Mouse (Mus musculus): ENCODE results near the gene Fkbp10. TPM values are rescaled to one million over a fixed set of nuclear protein-coding genes. Genes with fewer than 3 reads are reported as not detected.

The Fkbp10 gene
- 114 and 119 TPM in 2 replicates for polyA plus RNA-seq (2015; fragmentation: Nextera tagmentation; extraction: Ambion mirVana)

GRCm38 (mm10) chr11:100414914-100415822 lies at the start of gene Fkbp10:
Fkbp10 (plus strand) TSS chr11:100415697.
- no peaks in the 10 kb centered on the region for H3K9me3 ChIP-seq (replicated peaks; ENCODE audit: control insufficient read depth, low read length)
- H3K4me1 ChIP-seq (ENCODE audit: control insufficient read depth, insufficient read depth, low read length), result peaks cover 19% of the 10 kb centered on the region
- H3K27ac ChIP-seq (ENCODE audit: low read length), result peak within 1 kb of the TSS; percentile 93
- peak within 1 kb of the TSS; percentile 68 for H3K4me2 ChIP-seq (ENCODE audit: low read depth, low read length)
- H3K36me3 ChIP-seq (ENCODE audit: control insufficient read depth, insufficient read depth, low read length), result 0 out of 2 replicates have a peak, but pooled peaks cover 5% of the 10 kb centered on the region
- ATAC-seq (ENCODE audit: insufficient read depth, low FRiP score), result peak; percentile 45
- H3K27me3 ChIP-seq (ENCODE audit: control insufficient read depth, insufficient read depth, low read length), result no peaks in the 10 kb centered on the region
- H3K4me3 ChIP-seq (replicated peaks; ENCODE audit: low read length), result peak within 1 kb of the TSS; percentile 82
- under 1% methylated on average over 31 of the region's 31 CpGs for WGBS
- H3K9ac ChIP-seq (ENCODE audit: low read length), result peak within 1 kb of the TSS; percentile 94

GRCm38 (mm10) chr11:100369145-100369544 lies 46.4 kb upstream of the Fkbp10 start:
- no peak overlapping the region for H3K4me2 ChIP-seq (ENCODE audit: low read depth, low read length)
- H3K4me3 ChIP-seq (replicated peaks; ENCODE audit: low read length), result no peak overlapping the region
- no peak for ATAC-seq (ENCODE audit: insufficient read depth, low FRiP score)
- H3K9ac ChIP-seq (ENCODE audit: low read length), result no peak overlapping the region
- no peaks in the 10 kb centered on the region for H3K9me3 ChIP-seq (replicated peaks; ENCODE audit: control insufficient read depth, low read length)
- no peak overlapping the region; the same call in 1 of the 2 replicates for H3K27ac ChIP-seq (ENCODE audit: low read length)
- H3K36me3 ChIP-seq (ENCODE audit: control insufficient read depth, insufficient read depth, low read length), result peaks cover 20% of the 10 kb centered on the region
- H3K27me3 ChIP-seq (ENCODE audit: control insufficient read depth, insufficient read depth, low read length), result no peaks in the 10 kb centered on the region
- H3K4me1 ChIP-seq (ENCODE audit: control insufficient read depth, insufficient read depth, low read length), result no peaks in the 10 kb centered on the region
- 62% methylated on average over 7 of the region's 7 CpGs for WGBS

- Histone ChIP-seq H3K9me3 (replicated peaks; ENCODE audit: control insufficient read depth, low read length) (no peaks in the 10 kb centered on the region), H3K27me3 (ENCODE audit: control insufficient read depth, insufficient read depth, low read length) (no peaks in the 10 kb centered on the region), H3K4me1 (ENCODE audit: control insufficient read depth, insufficient read depth, low read length) (no peaks in the 10 kb centered on the region), H3K36me3 (ENCODE audit: control insufficient read depth, insufficient read depth, low read length) (peaks cover 21% of the 10 kb centered on the region), H3K9ac (ENCODE audit: low read length) (no peak overlapping the region), H3K4me3 (replicated peaks; ENCODE audit: low read length) (no peak overlapping the region), H3K27ac (ENCODE audit: low read length) (no peak overlapping the region), H3K4me2 (ENCODE audit: low read depth, low read length) (no peak overlapping the region)
- 73% methylated on average over 8 of the region's 8 CpGs for WGBS
- ATAC-seq (ENCODE audit: insufficient read depth, low FRiP score), result no peak
These were observed 45.7 kb upstream of the Fkbp10 start for GRCm38 (mm10) chr11:100369822-100370221.

GRCm38 (mm10) chr11:100371981-100372558 lies 43.4 kb upstream of the Fkbp10 start:
- no peaks in the 10 kb centered on the region for H3K27me3 ChIP-seq (ENCODE audit: control insufficient read depth, insufficient read depth, low read length)
- no peak overlapping the region for H3K9ac ChIP-seq (ENCODE audit: low read length)
- H3K27ac ChIP-seq (ENCODE audit: low read length), result no peak overlapping the region
- no peaks in the 10 kb centered on the region for H3K9me3 ChIP-seq (replicated peaks; ENCODE audit: control insufficient read depth, low read length)
- ATAC-seq (ENCODE audit: insufficient read depth, low FRiP score), result no peak
- no peak overlapping the region for H3K4me2 ChIP-seq (ENCODE audit: low read depth, low read length)
- H3K36me3 ChIP-seq (ENCODE audit: control insufficient read depth, insufficient read depth, low read length), result peaks cover 30% of the 10 kb centered on the region
- no peaks in the 10 kb centered on the region for H3K4me1 ChIP-seq (ENCODE audit: control insufficient read depth, insufficient read depth, low read length)
- WGBS, result 79% methylated on average over 7 of the region's 8 CpGs
- H3K4me3 ChIP-seq (replicated peaks; ENCODE audit: low read length), result no peak overlapping the region

GRCm38 (mm10) chr11:100375127-100375526 lies 40.4 kb upstream of the Fkbp10 start:
- no peak for ATAC-seq (ENCODE audit: insufficient read depth, low FRiP score)

GRCm38 (mm10) chr11:100376005-100376404 lies 39.5 kb upstream of the Fkbp10 start:
- Histone ChIP-seq H3K36me3 (ENCODE audit: control insufficient read depth, insufficient read depth, low read length) (peaks cover 35% of the 10 kb centered on the region), H3K4me3 (replicated peaks; ENCODE audit: low read length) (no peak overlapping the region), H3K27ac (ENCODE audit: low read length) (no peak overlapping the region), H3K4me2 (ENCODE audit: low read depth, low read length) (no peak overlapping the region), H3K9ac (ENCODE audit: low read length) (no peak overlapping the region), H3K4me1 (ENCODE audit: control insufficient read depth, insufficient read depth, low read length) (no peaks in the 10 kb centered on the region), H3K9me3 (replicated peaks; ENCODE audit: control insufficient read depth, low read length) (no peaks in the 10 kb centered on the region), H3K27me3 (ENCODE audit: control insufficient read depth, insufficient read depth, low read length) (no peaks in the 10 kb centered on the region)
- 73% methylated on average over 4 of the region's 4 CpGs for WGBS
- no peak for ATAC-seq (ENCODE audit: insufficient read depth, low FRiP score)

More at GRCm38 (mm10) chr11:100375127-100375526, 40.4 kb upstream of the Fkbp10 start:
- Histone ChIP-seq H3K27me3 (ENCODE audit: control insufficient read depth, insufficient read depth, low read length) (no peaks in the 10 kb centered on the region), H3K4me3 (replicated peaks; ENCODE audit: low read length) (no peak overlapping the region), H3K4me2 (ENCODE audit: low read depth, low read length) (no peak overlapping the region), H3K9ac (ENCODE audit: low read length) (no peak overlapping the region), H3K36me3 (ENCODE audit: control insufficient read depth, insufficient read depth, low read length) (peaks cover 30% of the 10 kb centered on the region), H3K9me3 (replicated peaks; ENCODE audit: control insufficient read depth, low read length) (no peaks in the 10 kb centered on the region), H3K27ac (ENCODE audit: low read length) (no peak overlapping the region), H3K4me1 (ENCODE audit: control insufficient read depth, insufficient read depth, low read length) (no peaks in the 10 kb centered on the region)
- 89% methylated on average over 9 of the region's 9 CpGs for WGBS

- no peak for ATAC-seq (ENCODE audit: insufficient read depth, low FRiP score)
- no peak overlapping the region for H3K4me3 ChIP-seq (replicated peaks; ENCODE audit: low read length)
- no peak overlapping the region for H3K9ac ChIP-seq (ENCODE audit: low read length)
- H3K27me3 ChIP-seq (ENCODE audit: control insufficient read depth, insufficient read depth, low read length), result no peaks in the 10 kb centered on the region
- no peak overlapping the region for H3K27ac ChIP-seq (ENCODE audit: low read length)
- peaks cover 38% of the 10 kb centered on the region for H3K36me3 ChIP-seq (ENCODE audit: control insufficient read depth, insufficient read depth, low read length)
- no peaks in the 10 kb centered on the region for H3K4me1 ChIP-seq (ENCODE audit: control insufficient read depth, insufficient read depth, low read length)
- no peak overlapping the region for H3K4me2 ChIP-seq (ENCODE audit: low read depth, low read length)
- no peaks in the 10 kb centered on the region for H3K9me3 ChIP-seq (replicated peaks; ENCODE audit: control insufficient read depth, low read length)
- WGBS, result 91% methylated on average over 21 of the region's 21 CpGs
These were observed 38.6 kb upstream of the Fkbp10 start for GRCm38 (mm10) chr11:100376746-100377389.

- WGBS, result 95% methylated on average over 14 of the region's 14 CpGs
- ATAC-seq (ENCODE audit: insufficient read depth, low FRiP score), result no peak
- Histone ChIP-seq H3K4me1 (ENCODE audit: control insufficient read depth, insufficient read depth, low read length) (no peaks in the 10 kb centered on the region), H3K4me3 (replicated peaks; ENCODE audit: low read length) (no peak overlapping the region), H3K4me2 (ENCODE audit: low read depth, low read length) (no peak overlapping the region), H3K27me3 (ENCODE audit: control insufficient read depth, insufficient read depth, low read length) (no peaks in the 10 kb centered on the region), H3K27ac (ENCODE audit: low read length) (no peak overlapping the region), H3K36me3 (ENCODE audit: control insufficient read depth, insufficient read depth, low read length) (peaks cover 39% of the 10 kb centered on the region), H3K9me3 (replicated peaks; ENCODE audit: control insufficient read depth, low read length) (no peaks in the 10 kb centered on the region), H3K9ac (ENCODE audit: low read length) (no peak overlapping the region)
These were observed 37.5 kb upstream of the Fkbp10 start for GRCm38 (mm10) chr11:100377989-100378388.

- 91% methylated on average over 5 of the region's 5 CpGs for WGBS
- Histone ChIP-seq H3K4me2 (ENCODE audit: low read depth, low read length) (no peak overlapping the region), H3K4me1 (ENCODE audit: control insufficient read depth, insufficient read depth, low read length) (no peaks in the 10 kb centered on the region), H3K27ac (ENCODE audit: low read length) (no peak overlapping the region), H3K9me3 (replicated peaks; ENCODE audit: control insufficient read depth, low read length) (no peaks in the 10 kb centered on the region), H3K9ac (ENCODE audit: low read length) (no peak overlapping the region), H3K4me3 (replicated peaks; ENCODE audit: low read length) (no peak overlapping the region), H3K36me3 (ENCODE audit: control insufficient read depth, insufficient read depth, low read length) (peaks cover 40% of the 10 kb centered on the region), H3K27me3 (ENCODE audit: control insufficient read depth, insufficient read depth, low read length) (no peaks in the 10 kb centered on the region)
- no peak for ATAC-seq (ENCODE audit: insufficient read depth, low FRiP score)
These were observed 37.1 kb upstream of the Fkbp10 start for GRCm38 (mm10) chr11:100378446-100378845.
